Mouse (Mus musculus): ENCODE data around the gene Gm17087.

DNA sequence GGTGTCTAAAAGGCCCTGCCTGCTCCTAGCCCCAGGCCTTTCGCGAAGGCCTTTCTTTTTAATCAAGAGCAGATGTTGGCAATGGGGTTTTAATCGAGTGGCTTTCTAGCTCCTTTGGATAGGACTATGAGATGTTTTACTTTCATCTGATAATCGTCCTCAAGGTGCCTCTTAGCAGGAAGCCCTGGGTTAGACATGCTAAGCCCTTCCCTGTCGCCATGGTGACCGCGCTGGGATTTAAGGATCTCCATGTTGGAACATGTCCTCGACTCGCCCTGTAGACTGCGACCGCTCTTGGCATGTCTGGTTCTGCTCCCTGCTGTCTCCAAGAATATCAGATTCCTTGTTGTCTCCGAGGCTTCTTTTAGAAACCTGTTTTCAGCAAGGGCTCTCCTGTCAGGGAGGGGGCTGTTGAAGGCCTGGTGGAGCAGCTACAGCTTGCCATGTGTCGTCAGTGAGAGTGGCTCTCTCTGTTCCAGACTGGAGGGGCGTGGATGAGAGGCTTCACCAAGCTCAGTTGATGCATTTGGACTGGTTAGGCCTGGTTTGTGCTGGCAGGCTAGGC lies 24.7 kb downstream of the Gm17087 start:
- TF ChIP-seq CTCF (IDR thresholded peaks at IDR 0.05; ENCODE audit: borderline replicate concordance, insufficient read depth, low read length) (no peak), POLR2A (IDR thresholded peaks at IDR 0.05; ENCODE audit: low read depth, low read length) (no peak)
